Mouse (Mus musculus): ENCODE data around the gene Fgd1.

Gene Fgd1

DNA sequence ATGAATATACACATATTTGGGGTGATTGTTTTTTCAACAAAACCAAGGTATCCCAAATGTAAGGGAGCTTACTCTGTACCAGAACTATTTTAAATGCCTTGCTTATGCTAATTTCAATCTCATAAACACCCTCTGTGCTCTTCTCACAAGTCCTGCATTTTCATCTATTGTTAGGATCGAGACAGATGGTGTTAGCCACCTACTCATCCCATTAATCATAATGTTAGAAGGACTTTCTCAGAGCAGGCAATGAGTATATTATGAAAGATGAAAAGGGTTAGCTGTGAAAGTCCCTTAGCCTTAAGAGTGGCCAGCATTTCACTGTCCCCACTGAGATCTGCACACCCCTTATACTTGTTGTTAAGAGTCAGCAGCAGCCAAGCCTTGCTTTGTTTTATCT is 41.5 kb downstream of the Fgd1 start:
- DNase-seq (ENCODE audit: low spot score in 2 of 2): no peak

GRCm38 (mm10) chrX:151096171-151097058 is 50.5 kb downstream of the Fgd1 start, which contains the start of gene Tsr2:
Tsr2 (minus strand) TSS chrX:151096543.
- peak; percentile 66 to 71 for DNase-seq (ENCODE audit: low spot score in 2 of 2)

GRCm38 (mm10) chrX:151107301-151108067 is 61.5 kb downstream of the Fgd1 start:
- DNase-seq (ENCODE audit: low spot score in 2 of 2): no peak

DNA sequence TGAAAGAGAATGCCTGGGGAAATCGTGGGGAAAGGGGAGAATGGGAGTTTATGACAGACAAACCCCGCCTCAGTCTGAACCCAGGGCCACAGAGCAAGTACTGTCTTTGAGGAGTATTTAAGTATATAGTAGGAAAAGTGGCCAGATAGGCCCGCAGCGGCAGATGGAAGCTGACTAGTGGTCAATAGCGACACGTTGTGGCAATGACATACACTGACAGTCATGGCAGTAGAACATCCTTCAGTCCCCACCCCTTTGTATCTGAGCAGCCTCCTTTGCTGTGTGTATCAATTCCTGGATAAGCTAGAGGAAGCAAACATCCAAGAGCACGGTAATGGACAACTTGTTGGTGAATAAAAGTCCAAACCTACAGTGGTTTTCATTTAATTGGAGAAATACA is 70.8 kb downstream of the Fgd1 start:
- DNase-seq (ENCODE audit: low spot score in 2 of 2): peak; percentile 5

DNA sequence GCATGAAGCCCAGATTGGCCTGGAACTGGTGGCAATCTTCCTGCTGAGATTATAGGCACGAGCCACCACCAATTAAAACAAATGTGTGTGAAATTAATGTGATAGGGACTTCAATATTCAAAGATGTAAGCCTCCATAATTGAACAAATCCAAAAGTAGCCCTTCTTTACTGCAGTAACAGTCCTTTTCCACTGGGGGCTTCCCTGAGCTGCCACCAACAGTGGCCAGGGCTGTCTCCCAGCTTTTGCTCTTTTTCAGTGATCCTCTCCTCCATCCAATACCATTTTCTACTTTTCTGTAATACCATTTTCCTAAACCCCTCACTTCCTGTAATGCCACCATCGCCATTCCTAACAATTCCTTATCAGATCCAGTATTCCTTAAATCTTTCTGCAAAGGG is 71.5 kb downstream of the Fgd1 start:
- DNase-seq (ENCODE audit: low spot score in 2 of 2): no peak

- no peak for DNase-seq (ENCODE audit: low spot score in 2 of 2)
Measured at GRCm38 (mm10) chrX:151123933-151124332, 78.0 kb downstream of the Fgd1 start.

GRCm38 (mm10) chrX:151130493-151130892 is 84.5 kb downstream of the Fgd1 start:
- DNase-seq (ENCODE audit: low spot score in 2 of 2): no peak

DNA sequence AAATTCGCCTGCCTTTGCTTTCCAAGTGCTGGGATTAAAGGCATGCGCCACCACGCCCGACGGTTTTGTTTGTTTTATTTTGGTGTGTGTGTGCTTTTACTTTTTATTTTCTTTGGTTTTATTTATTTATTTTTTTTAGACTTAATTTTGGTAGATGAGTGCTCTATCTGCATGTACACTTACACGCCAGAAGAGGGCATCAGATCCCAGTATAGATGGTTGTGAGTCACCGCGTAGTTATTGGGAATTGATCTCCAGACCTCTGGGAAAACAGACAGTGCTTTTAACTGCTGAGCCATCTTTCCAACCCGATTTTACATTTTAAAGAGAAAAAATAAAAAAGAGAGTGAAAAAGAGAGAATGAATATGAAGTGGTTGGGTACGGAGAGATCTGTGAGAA is 86.8 kb downstream of the Fgd1 start:
- no peak for DNase-seq (ENCODE audit: low spot score in 2 of 2)
